ENCODE assay signal across 9 mouse cellular contexts in genomic region chr4:119490806-119491205, GRCm38 (mm10). TPM values are rescaled to one million over a fixed set of nuclear protein-coding genes. Genes with fewer than 3 reads are reported as not detected.
DNase-seq lines count a peak whose midpoint lies in the region; ATAC-seq lines count a peak whose summit lies in the region.
"Had no signal": no experiment of that assay in that cellular context is flagged by ENCODE, and none has a peak within 500 bp of the region (broad histone marks: within the 10 kb centered on the region; RNA-seq: fewer than 3 reads in every experiment).

No protein-coding gene starts in this region.

- H3K4me3 ChIP-seq in intestine, embryonic 14.5 days (ENCODE audit: low read depth, low read length) = no peak overlapping the region
- H3K4me3 ChIP-seq in intestine, embryonic 16.5 days (ENCODE audit: low read length) = no peak overlapping the region
- H3K4me3 ChIP-seq: embryonic facial prominence, embryonic 13.5 days had no signal

- no peak overlapping the region for H3K27ac ChIP-seq in intestine, embryonic 14.5 days (ENCODE audit: low read depth)
- H3K27ac ChIP-seq in intestine, embryonic 16.5 days (ENCODE audit: low read length) = no peak overlapping the region
- H3K27ac ChIP-seq: embryonic facial prominence, embryonic 13.5 days had no signal

- no peak overlapping the region for H3K9ac ChIP-seq in intestine, embryonic 14.5 days (ENCODE audit: low read length)
- H3K9ac ChIP-seq in intestine, embryonic 16.5 days (ENCODE audit: low read depth, low read length) = no peak overlapping the region
- H3K9ac ChIP-seq: embryonic facial prominence, embryonic 13.5 days had no signal

- no peaks in the 10 kb centered on the region for H3K4me1 ChIP-seq in intestine, embryonic 14.5 days (replicated peaks; ENCODE audit: control insufficient read depth, insufficient read depth, low read length)
- 0 out of 2 replicates have a peak, but pooled peaks cover 2% of the 10 kb centered on the region for H3K4me1 ChIP-seq in intestine, embryonic 16.5 days (ENCODE audit: control insufficient read depth, insufficient read depth, low read length)
- H3K4me1 ChIP-seq: embryonic facial prominence, embryonic 13.5 days had no signal

- 74% methylated on average over 3 of the region's 3 CpGs for WGBS in intestine, embryonic 14.5 days
- 79% methylated on average over 3 of the region's 3 CpGs for WGBS in intestine, embryonic 16.5 days

- H3K36me3 ChIP-seq in intestine, embryonic 14.5 days (ENCODE audit: control insufficient read depth, insufficient read depth, low read length) = no peaks in the 10 kb centered on the region
- no peaks in the 10 kb centered on the region for H3K36me3 ChIP-seq in intestine, embryonic 16.5 days (ENCODE audit: control insufficient read depth, insufficient read depth, low read length)
- H3K36me3 ChIP-seq: embryonic facial prominence, embryonic 13.5 days had no signal

- H3K4me2 ChIP-seq in intestine, embryonic 14.5 days (ENCODE audit: low read length) = no peak overlapping the region
- H3K4me2 ChIP-seq in intestine, embryonic 16.5 days (ENCODE audit: low read depth, low read length) = no peak overlapping the region
- H3K4me2 ChIP-seq: embryonic facial prominence, embryonic 13.5 days had no signal

- H3K9me3 ChIP-seq in intestine, embryonic 14.5 days (ENCODE audit: control insufficient read depth, low read length) = no peaks in the 10 kb centered on the region
- 0 out of 2 replicates have a peak, but pooled peaks cover 3% of the 10 kb centered on the region for H3K9me3 ChIP-seq in intestine, embryonic 16.5 days (ENCODE audit: control insufficient read depth, low read length)

- peaks cover 17% of the 10 kb centered on the region for H3K27me3 ChIP-seq in intestine, embryonic 14.5 days (replicated peaks; ENCODE audit: control insufficient read depth, insufficient read depth, low read length)
- H3K27me3 ChIP-seq in intestine, embryonic 16.5 days (replicated peaks; ENCODE audit: control insufficient read depth, insufficient read depth, low read length) = peaks cover 11% of the 10 kb centered on the region; the same call in 1 of the 2 replicates

- ATAC-seq in intestine, embryonic 14.5 days (replicated peaks; ENCODE audit: low FRiP score, low TSS enrichment, low read depth) = no peak
- no peak for ATAC-seq in intestine, embryonic 16.5 days
- peak; percentile 51; the same call in 1 of the 2 replicates for ATAC-seq in megakaryocyte progenitor cell, adult 5-6 weeks (replicated peaks; ENCODE audit: poor library complexity)

- DNase-seq in intestine, embryonic 14.5 days (ENCODE audit: low spot score) = peak; percentile 58
- DNase-seq in CD4-positive helper T cell, adult 2 months (ENCODE audit: low read depth, low spot score) = peak; percentile 20
- DNase-seq in ZHBTc4 (ENCODE audit: low read depth, low spot score) = peak; percentile 86
- DNase-seq in forelimb bud, embryonic 11.5 days (ENCODE audit: low read depth, low spot score) = peak; percentile 21
- DNase-seq in thymus, postnatal 4 days = peak; percentile 74
- no peak for DNase-seq in yolk sac, embryonic 10.5 days (ENCODE audit: low spot score)

RNA-seq across cellular contexts. Expression of gene Rimkla, which starts 1.6 kb away (rescaled TPM):
- polyA plus RNA-seq in intestine, embryonic 14.5 days (2014; fragmentation: Nextera tagmentation; extraction: Ambion mirVana) = 1.0 and 1.4 TPM in 2 replicates
- 0.62 and 0.73 TPM in 2 replicates for polyA plus RNA-seq in intestine, embryonic 16.5 days (2015; fragmentation: Nextera tagmentation; extraction: Ambion mirVana)
- not detected in 2 replicates for total RNA-seq in megakaryocyte progenitor cell, adult 5-6 weeks (2015)
- total RNA-seq in megakaryocyte progenitor cell, adult 5-6 weeks (2017) = not detected in 2 replicates

RNA-seq across cellular contexts. Expression of gene Foxj3, which starts 46.0 kb away (rescaled TPM):
- polyA plus RNA-seq in intestine, embryonic 14.5 days (2014; fragmentation: Nextera tagmentation; extraction: Ambion mirVana) = 21.2 and 23.8 TPM in 2 replicates
- polyA plus RNA-seq in intestine, embryonic 16.5 days (2015; fragmentation: Nextera tagmentation; extraction: Ambion mirVana) = 16.4 and 18.3 TPM in 2 replicates
- total RNA-seq in megakaryocyte progenitor cell, adult 5-6 weeks (2015) = 26.5 and 45.1 TPM in 2 replicates
- total RNA-seq in megakaryocyte progenitor cell, adult 5-6 weeks (2017) = 12.0 and 32.4 TPM in 2 replicates

RNA-seq across cellular contexts. Expression of gene Frg2f1, which starts 48.5 kb away (rescaled TPM):
- 4.4 and 6.1 TPM in 2 replicates for polyA plus RNA-seq in intestine, embryonic 14.5 days (2014; fragmentation: Nextera tagmentation; extraction: Ambion mirVana)
- polyA plus RNA-seq in intestine, embryonic 16.5 days (2015; fragmentation: Nextera tagmentation; extraction: Ambion mirVana) = 3.5 and 4.3 TPM in 2 replicates
- 0.44 and 0.83 TPM in 2 replicates for total RNA-seq in megakaryocyte progenitor cell, adult 5-6 weeks (2015)
- 0.88 TPM in 1 of 2 replicates, not detected in the other for total RNA-seq in megakaryocyte progenitor cell, adult 5-6 weeks (2017)
